Mouse (Mus musculus) embryonic facial prominence, embryonic 13.5 days (tissue): ENCODE measurements around the gene Dcst2. TPM values are rescaled to one million over a fixed set of nuclear protein-coding genes. Genes with fewer than 3 reads are reported as not detected.

ENCODE experiments used
- ATAC-seq: fragments of 200-750 bp; cut with Nextera tagmentation; 2 replicates; pipeline ENCODE4 v1.8.0; 2017; ENCODE audit warnings: low read depth; ENCODE audit not compliant: insufficient number of reproducible peaks, insufficient read depth, low FRiP score, low TSS enrichment
- H3K27ac ChIP-seq: fragments of 300-500 bp; sonication (generic); 2 replicates; pipeline ENCODE4 v1.5.1; 2015; ENCODE audit warnings: moderate library complexity, mild to moderate bottlenecking, inconsistent platforms
- H3K27me3 ChIP-seq: fragments of 300-500 bp; sonication (generic); 2 replicates; pipeline ENCODE4 v1.6.1; 2015; ENCODE audit warnings: mild to moderate bottlenecking, inconsistent platforms
- H3K36me3 ChIP-seq: fragments of 300-500 bp; sonication (generic); 2 replicates; pipeline ENCODE4 v1.6.1; 2015; ENCODE audit warnings: mild to moderate bottlenecking, inconsistent platforms
- H3K4me1 ChIP-seq: fragments of 300-500 bp; sonication (generic); 2 replicates; pipeline ENCODE4 v1.6.1; 2015; ENCODE audit warnings: inconsistent platforms
- H3K4me2 ChIP-seq: fragments of 300-500 bp; sonication (generic); 2 replicates; pipeline ENCODE4 v1.6.1; 2015; ENCODE audit warnings: moderate library complexity, mild to moderate bottlenecking, inconsistent platforms
- H3K4me3 ChIP-seq: fragments of 300-500 bp; sonication (generic); 2 replicates; pipeline ENCODE4 v1.5.1; 2015; ENCODE audit warnings: mild to moderate bottlenecking, inconsistent platforms
- H3K9ac ChIP-seq: fragments of 300-500 bp; sonication (generic); 2 replicates; pipeline ENCODE4 v1.6.1; 2015; ENCODE audit warnings: mild to moderate bottlenecking, inconsistent platforms
- H3K9me3 ChIP-seq: fragments of 300-500 bp; sonication (generic); 2 replicates; pipeline ENCODE4 v1.6.1; 2016; ENCODE audit warnings: inconsistent platforms
- WGBS: fragments of 180-500 bp; shearing (Covaris S2); methylation state at CpG from one replicate; pipeline ENCODE4 v1.1.7; 2015; ENCODE audit warnings: mixed read lengths; 5-methylcytosine and 5-hydroxymethylcytosine counted together
- polyA plus RNA-seq: library from polyadenylated mRNA; unstranded; fragments of >200 nt; fragmentation: Nextera tagmentation; extraction: Ambion mirVana; gene quantifications from 2 replicates; pipeline ENCODE4 v1.2.1, GENCODE M21; 2015

The Dcst2 gene
- polyA plus RNA-seq, 1 experiment from 2014 or later: 0.38 TPM

- peak overlapping the region; percentile 60 for H3K27ac ChIP-seq
- peak; percentile 29; the same call in 1 of the 2 replicates for ATAC-seq
- peak overlapping the region; percentile 69 for H3K4me3 ChIP-seq
- WGBS: under 1% methylated on average over 38 of the region's 38 CpGs
- peaks cover 13% of the 10 kb centered on the region for H3K4me1 ChIP-seq
- peaks cover 21% of the 10 kb centered on the region for H3K27me3 ChIP-seq
- no peaks in the 10 kb centered on the region for H3K9me3 ChIP-seq
- peaks cover 31% of the 10 kb centered on the region for H3K36me3 ChIP-seq
- peak overlapping the region; percentile 97 for H3K4me2 ChIP-seq
- H3K9ac ChIP-seq: peak overlapping the region; percentile 71
Observed at GRCm38 (mm10) chr3:89348911-89349868, 12.6 kb upstream of the Dcst2 start.

GRCm38 (mm10) chr3:89349869-89350501 is 11.8 kb upstream of the Dcst2 start, which contains the start of gene Adam15:
Adam15 (minus strand) TSS chr3:89349996.
- peak within 1 kb of the TSS; percentile 60 for H3K27ac ChIP-seq
- no peaks in the 10 kb centered on the region for H3K9me3 ChIP-seq
- WGBS: 1% methylated on average over 59 of the region's 59 CpGs

GRCm38 (mm10) chr3:89351271-89351670 is 10.5 kb upstream of the Dcst2 start:
- Histone ChIP-seq H3K4me1 (peaks cover 15% of the 10 kb centered on the region), H3K9ac (no peak overlapping the region), H3K4me3 (no peak overlapping the region), H3K27ac (no peak overlapping the region), H3K36me3 (peaks cover 10% of the 10 kb centered on the region; the same call in 1 of the 2 replicates), H3K4me2 (no peak overlapping the region), H3K27me3 (peaks cover 22% of the 10 kb centered on the region), H3K9me3 (no peaks in the 10 kb centered on the region)
- no peak for ATAC-seq
- 55% methylated on average over 5 of the region's 5 CpGs for WGBS

More at GRCm38 (mm10) chr3:89349869-89350501, 11.8 kb upstream of the Dcst2 start, which contains the start of gene Adam15:
- Histone ChIP-seq H3K4me3 (peak within 1 kb of the TSS; percentile 69), H3K4me2 (peak within 1 kb of the TSS; percentile 97), H3K36me3 (peaks cover 23% of the 10 kb centered on the region), H3K9ac (peak within 1 kb of the TSS; percentile 71), H3K4me1 (peaks cover 15% of the 10 kb centered on the region), H3K27me3 (peaks cover 21% of the 10 kb centered on the region)
- peak; percentile 81 for ATAC-seq

GRCm38 (mm10) chr3:89354816-89355511 is 6.8 kb upstream of the Dcst2 start:
- WGBS: 19% methylated on average over 5 of the region's 5 CpGs
- Histone ChIP-seq H3K9ac (no peak overlapping the region; the same call in 1 of the 2 replicates), H3K4me2 (no peak overlapping the region), H3K9me3 (no peaks in the 10 kb centered on the region), H3K4me1 (0 out of 2 replicates have a peak, but pooled peaks cover 2% of the 10 kb centered on the region), H3K27me3 (peaks cover 16% of the 10 kb centered on the region; the same call in 1 of the 2 replicates), H3K36me3 (no peaks in the 10 kb centered on the region), H3K27ac (no peak overlapping the region), H3K4me3 (no peak overlapping the region)
- ATAC-seq: no peak

GRCm38 (mm10) chr3:89355512-89355902 is 6.3 kb upstream of the Dcst2 start:
- Histone ChIP-seq H3K9ac (no peak overlapping the region; the same call in 1 of the 2 replicates), H3K27me3 (peaks cover 16% of the 10 kb centered on the region; the same call in 1 of the 2 replicates), H3K27ac (no peak overlapping the region), H3K9me3 (no peaks in the 10 kb centered on the region), H3K36me3 (no peaks in the 10 kb centered on the region), H3K4me3 (no peak overlapping the region), H3K4me1 (0 out of 2 replicates have a peak, but pooled peaks cover 2% of the 10 kb centered on the region), H3K4me2 (no peak overlapping the region)
- 82% methylated on average over 6 of the region's 6 CpGs for WGBS
- no peak for ATAC-seq

- no peak overlapping the region for H3K27ac ChIP-seq
- no peak for ATAC-seq
- H3K4me2 ChIP-seq: no peak overlapping the region
- no peaks in the 10 kb centered on the region for H3K9me3 ChIP-seq
- peaks cover 12% of the 10 kb centered on the region; the same call in 1 of the 2 replicates for H3K27me3 ChIP-seq
- H3K4me1 ChIP-seq: 0 out of 2 replicates have a peak, but pooled peaks cover 2% of the 10 kb centered on the region
- H3K4me3 ChIP-seq: no peak overlapping the region
- no peaks in the 10 kb centered on the region for H3K36me3 ChIP-seq
- no peak overlapping the region for H3K9ac ChIP-seq
- 60% methylated on average over 9 of the region's 9 CpGs for WGBS
Observed at GRCm38 (mm10) chr3:89356029-89356428, 5.7 kb upstream of the Dcst2 start.

- ATAC-seq: no peak
- no peaks in the 10 kb centered on the region for H3K9me3 ChIP-seq
- 0 out of 2 replicates have a peak, but pooled peaks cover 4% of the 10 kb centered on the region for H3K27me3 ChIP-seq
- 69% methylated on average over 6 of the region's 6 CpGs for WGBS
- no peaks in the 10 kb centered on the region for H3K36me3 ChIP-seq
- H3K4me2 ChIP-seq: no peak overlapping the region
- no peak overlapping the region for H3K4me3 ChIP-seq
- no peak overlapping the region for H3K9ac ChIP-seq
- no peak overlapping the region for H3K27ac ChIP-seq
- 0 out of 2 replicates have a peak, but pooled peaks cover 2% of the 10 kb centered on the region for H3K4me1 ChIP-seq
Observed at GRCm38 (mm10) chr3:89359630-89360029, 2.1 kb upstream of the Dcst2 start.

- Histone ChIP-seq H3K9ac (no peak overlapping the region), H3K4me1 (no peaks in the 10 kb centered on the region), H3K36me3 (no peaks in the 10 kb centered on the region), H3K9me3 (no peaks in the 10 kb centered on the region), H3K27ac (no peak overlapping the region), H3K4me2 (no peak overlapping the region), H3K27me3 (0 out of 2 replicates have a peak, but pooled peaks cover 4% of the 10 kb centered on the region), H3K4me3 (no peak overlapping the region)
- WGBS: 73% methylated on average over 3 of the region's 3 CpGs
- ATAC-seq: no peak
Observed at GRCm38 (mm10) chr3:89360237-89360636, 1.5 kb upstream of the Dcst2 start.

GRCm38 (mm10) chr3:89364631-89365030 is 2.9 kb downstream of the Dcst2 start:
- H3K4me1 ChIP-seq: 0 out of 2 replicates have a peak, but pooled peaks cover 4% of the 10 kb centered on the region
- no peaks in the 10 kb centered on the region for H3K36me3 ChIP-seq
- ATAC-seq: no peak
- no peaks in the 10 kb centered on the region for H3K27me3 ChIP-seq
- no peak overlapping the region for H3K4me2 ChIP-seq
- no peak overlapping the region for H3K4me3 ChIP-seq
- 60% methylated on average over 8 of the region's 8 CpGs for WGBS
- no peak overlapping the region for H3K9ac ChIP-seq
- H3K9me3 ChIP-seq: no peaks in the 10 kb centered on the region
- no peak overlapping the region for H3K27ac ChIP-seq

GRCm38 (mm10) chr3:89365153-89365485 is 3.3 kb downstream of the Dcst2 start, which contains the start of gene Dcst1:
Dcst1 (minus strand) TSS chr3:89365253.
- ATAC-seq: no peak
- Histone ChIP-seq H3K27ac (no peak within 1 kb of the TSS), H3K9me3 (no peaks in the 10 kb centered on the region), H3K4me1 (0 out of 2 replicates have a peak, but pooled peaks cover 4% of the 10 kb centered on the region), H3K4me3 (no peak within 1 kb of the TSS), H3K9ac (no peak within 1 kb of the TSS), H3K27me3 (no peaks in the 10 kb centered on the region), H3K4me2 (no peak within 1 kb of the TSS), H3K36me3 (no peaks in the 10 kb centered on the region)
- WGBS: 90% methylated on average over 11 of the region's 11 CpGs
